Mouse (Mus musculus): Measurements from ENCODE around the gene Ugt1a10.

DNA sequence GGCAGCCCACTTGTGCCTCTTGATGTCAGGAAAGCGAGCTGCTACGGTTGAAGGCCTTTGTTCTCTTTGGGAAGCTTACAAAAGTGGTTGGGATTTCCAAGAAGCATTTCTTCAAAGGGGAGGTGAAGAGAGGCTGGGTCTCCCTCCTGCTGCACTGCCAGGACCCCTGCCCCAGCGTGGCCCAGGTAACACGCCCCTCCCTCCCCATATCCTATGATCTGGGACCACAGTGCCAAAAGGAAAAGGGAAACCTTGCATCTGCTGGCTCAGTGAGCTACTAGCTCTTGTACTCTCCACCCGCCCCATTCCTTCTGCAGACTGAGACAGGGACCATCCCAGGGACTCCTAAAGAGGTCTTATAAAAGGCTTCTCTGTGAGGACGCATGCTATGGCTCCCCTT, 202.5 kb downstream of the Ugt1a10 start:
- TF ChIP-seq CTCF (IDR thresholded peaks at IDR 0.05; ENCODE audit: borderline replicate concordance, control insufficient read depth, extremely low read depth, insufficient read depth, low read length, poor library complexity) = no peak
- TF ChIP-seq POLR2A (IDR thresholded peaks at IDR 0.05; ENCODE audit: control insufficient read depth, extremely low read depth, insufficient read depth, low read length, poor library complexity) = no peak
